Comparison of ENCODE assay signal across 27 mouse cellular contexts in genomic region chr10:4054589-4054988, GRCm38 (mm10).
"Had no signal": no experiment of that assay in that cellular context is flagged by ENCODE, and none has a peak within 500 bp of the region (broad histone marks: within the 10 kb centered on the region; RNA-seq: fewer than 3 reads in every experiment).

No protein-coding gene starts in this region.

- H3K9ac ChIP-seq: heart, embryonic 12.5 days; hindbrain, embryonic 12.5 days; hindbrain, embryonic 14.5 days; intestine, embryonic 15.5 days; limb, embryonic 12.5 days; liver, embryonic 13.5 days; liver, embryonic 15.5 days; liver, postnatal 0 days had no signal

- H3K27me3 ChIP-seq: heart, embryonic 12.5 days; hindbrain, embryonic 12.5 days; intestine, embryonic 15.5 days; limb, embryonic 12.5 days; liver, embryonic 13.5 days; liver, embryonic 15.5 days had no signal

- H3K36me3 ChIP-seq: hindbrain, embryonic 12.5 days; intestine, embryonic 15.5 days; limb, embryonic 12.5 days had no signal

- H3K27ac ChIP-seq: heart, embryonic 10.5 days; hindbrain, embryonic 10.5 days; hindbrain, embryonic 12.5 days; hindbrain, embryonic 14.5 days; intestine, embryonic 15.5 days; layer of hippocampus, adult 2 months; left cerebral cortex, adult 2 months; limb, embryonic 10.5 days; limb, embryonic 12.5 days; liver, embryonic 13.5 days; liver, embryonic 15.5 days had no signal

- DNase-seq: gastrocnemius, adult 2 months; gastrocnemius, postnatal 10 days; gastrocnemius, postnatal 25 days; heart, adult 18-20 months; heart, postnatal 10 days; heart, postnatal 4 days; kidney, adult 2 months; kidney, postnatal 10 days; kidney, postnatal 4 days; liver; liver, embryonic 13.5 days; liver, postnatal 0 days had no signal

- H3K4me2 ChIP-seq: heart, embryonic 12.5 days; hindbrain, embryonic 12.5 days; hindbrain, embryonic 14.5 days; intestine, embryonic 15.5 days; limb, embryonic 12.5 days; liver, embryonic 11.5 days; liver, embryonic 13.5 days; liver, embryonic 15.5 days had no signal

- ATAC-seq: hindbrain, embryonic 16.5 days; inflammation-experienced regulatory T-cells, adult 6 months; intestine, postnatal 0 days; liver, postnatal 0 days had no signal

- H3K4me1 ChIP-seq: hindbrain, embryonic 10.5 days; liver, embryonic 13.5 days; liver, embryonic 15.5 days had no signal

- H3K9me3 ChIP-seq: heart, embryonic 10.5 days; heart, embryonic 12.5 days; hindbrain, embryonic 10.5 days; hindbrain, embryonic 12.5 days; intestine, embryonic 15.5 days; limb, embryonic 10.5 days; limb, embryonic 12.5 days; liver, embryonic 13.5 days; liver, embryonic 15.5 days had no signal

- H3K4me3 ChIP-seq: heart, embryonic 10.5 days; heart, embryonic 12.5 days; hindbrain, embryonic 10.5 days; hindbrain, embryonic 12.5 days; intestine, embryonic 15.5 days; layer of hippocampus, adult 2 months; left cerebral cortex, adult 2 months; limb, embryonic 10.5 days; limb, embryonic 12.5 days; liver, embryonic 13.5 days; liver, embryonic 15.5 days had no signal
